Mouse (Mus musculus) neural tube, embryonic 14.5 days (tissue): ENCODE data around the gene Nkd1. TPM values are rescaled to one million over a fixed set of nuclear protein-coding genes. Genes with fewer than 3 reads are reported as not detected.

Experiments used
- ATAC-seq: fragments of 200-750 bp; cut with Nextera tagmentation; 2 replicates; pipeline ENCODE4 v1.8.0; 2017; ENCODE audit warnings: low read depth, mild to moderate bottlenecking, moderate TSS enrichment, moderate library complexity
- H3K27ac ChIP-seq: fragments of 300-500 bp; sonication (generic); 2 replicates; pipeline ENCODE4 v1.5.1; 2014; ENCODE audit warnings: low read depth, mild to moderate bottlenecking, control low read depth, low read length, moderate library complexity, mixed read lengths
- H3K27me3 ChIP-seq: fragments of 300-500 bp; sonication (generic); 2 replicates; pipeline ENCODE4 v1.6.1; 2014; ENCODE audit warnings: low read length; ENCODE audit not compliant: control insufficient read depth, insufficient read depth
- H3K36me3 ChIP-seq: fragments of 300-500 bp; sonication (generic); 2 replicates; pipeline ENCODE4 v1.6.1; 2014; ENCODE audit warnings: low read length, mixed read lengths; ENCODE audit not compliant: control insufficient read depth, insufficient read depth
- H3K4me1 ChIP-seq: fragments of 300-500 bp; sonication (generic); 2 replicates; pipeline ENCODE4 v1.6.1; 2014; ENCODE audit warnings: low read length; ENCODE audit not compliant: control insufficient read depth, insufficient read depth
- H3K4me2 ChIP-seq: fragments of 300-500 bp; sonication (generic); 2 replicates; pipeline ENCODE4 v1.6.1; 2014; ENCODE audit warnings: mild to moderate bottlenecking, low read depth, low read length, control low read depth
- H3K4me3 ChIP-seq: fragments of 300-500 bp; sonication (generic); 2 replicates; pipeline ENCODE4 v1.5.1; 2014; ENCODE audit warnings: low read depth, low read length, control low read depth, mixed read lengths
- H3K9ac ChIP-seq: fragments of 300-500 bp; sonication (generic); replicated peaks from 2 replicates; pipeline ENCODE4 v1.6.1; 2014; ENCODE audit warnings: low read depth, mild to moderate bottlenecking, control low read depth, low read length, mixed read lengths
- H3K9me3 ChIP-seq: fragments of 300-500 bp; sonication (generic); 2 replicates; pipeline ENCODE4 v1.6.1; 2016; ENCODE audit warnings: low read length; ENCODE audit not compliant: control insufficient read depth
- WGBS: fragments of 180-500 bp; shearing (Covaris S2); extraction: QIAGEN DNeasy Blood & Tissue Kit; methylation state at CpG from one replicate; pipeline ENCODE4 v1.1.7; 2014; 5-methylcytosine and 5-hydroxymethylcytosine counted together
- polyA plus RNA-seq: library from polyadenylated mRNA; unstranded; fragments of >200 nt; fragmentation: Nextera tagmentation; extraction: Ambion mirVana; gene quantifications from 2 replicates; pipeline ENCODE4 v1.2.1, GENCODE M21; 2014

The Nkd1 gene
- polyA plus RNA-seq, 1 experiment from 2014 or later, result 29.9 TPM

GRCm38 (mm10) chr8:88526296-88526695 lies 5.1 kb downstream of the Nkd1 start:
- no peak for ATAC-seq
- no peaks in the 10 kb centered on the region for H3K9me3 ChIP-seq
- H3K36me3 ChIP-seq, result no peaks in the 10 kb centered on the region
- no peak overlapping the region for H3K4me2 ChIP-seq
- H3K9ac ChIP-seq, result no peak overlapping the region
- H3K27ac ChIP-seq, result no peak overlapping the region
- 62% methylated on average over 5 of the region's 5 CpGs for WGBS
- no peak overlapping the region for H3K4me3 ChIP-seq
- H3K27me3 ChIP-seq, result no peaks in the 10 kb centered on the region
- peaks cover 15% of the 10 kb centered on the region; the same call in 1 of the 2 replicates for H3K4me1 ChIP-seq

DNA sequence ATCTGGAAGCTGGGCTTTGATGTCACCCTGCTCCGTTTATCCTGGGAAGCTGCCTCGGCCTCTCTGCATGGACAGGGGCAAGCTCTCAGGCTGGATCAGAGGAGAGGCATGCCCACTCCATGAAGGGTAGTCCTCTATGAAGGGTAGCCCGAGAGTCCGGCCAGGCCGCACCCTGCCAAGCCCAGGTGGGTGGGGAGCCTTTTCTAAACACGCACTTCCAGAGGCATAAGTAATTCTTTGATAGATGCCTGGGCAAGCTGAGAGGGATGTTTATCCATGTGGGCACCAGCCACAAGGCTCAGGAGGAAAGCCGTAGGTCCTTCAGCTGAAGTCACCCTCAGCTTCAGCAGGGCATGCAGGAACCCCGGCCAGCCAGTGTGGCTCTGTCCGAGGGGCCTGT lies 7.0 kb downstream of the Nkd1 start:
- Histone ChIP-seq H3K36me3 (no peaks in the 10 kb centered on the region), H3K9me3 (no peaks in the 10 kb centered on the region), H3K27ac (no peak overlapping the region), H3K4me1 (0 out of 2 replicates have a peak, but pooled peaks cover 4% of the 10 kb centered on the region), H3K4me3 (no peak overlapping the region), H3K9ac (no peak overlapping the region), H3K4me2 (no peak overlapping the region), H3K27me3 (no peaks in the 10 kb centered on the region)
- no peak for ATAC-seq
- 81% methylated on average over 9 of the region's 9 CpGs for WGBS

GRCm38 (mm10) chr8:88529798-88530197 lies 8.6 kb downstream of the Nkd1 start:
- Histone ChIP-seq H3K4me1 (no peaks in the 10 kb centered on the region), H3K36me3 (no peaks in the 10 kb centered on the region), H3K4me3 (no peak overlapping the region), H3K27ac (no peak overlapping the region), H3K27me3 (no peaks in the 10 kb centered on the region), H3K9ac (no peak overlapping the region), H3K4me2 (no peak overlapping the region), H3K9me3 (no peaks in the 10 kb centered on the region)
- ATAC-seq, result no peak
- WGBS, result 90% methylated on average over 4 of the region's 4 CpGs

DNA sequence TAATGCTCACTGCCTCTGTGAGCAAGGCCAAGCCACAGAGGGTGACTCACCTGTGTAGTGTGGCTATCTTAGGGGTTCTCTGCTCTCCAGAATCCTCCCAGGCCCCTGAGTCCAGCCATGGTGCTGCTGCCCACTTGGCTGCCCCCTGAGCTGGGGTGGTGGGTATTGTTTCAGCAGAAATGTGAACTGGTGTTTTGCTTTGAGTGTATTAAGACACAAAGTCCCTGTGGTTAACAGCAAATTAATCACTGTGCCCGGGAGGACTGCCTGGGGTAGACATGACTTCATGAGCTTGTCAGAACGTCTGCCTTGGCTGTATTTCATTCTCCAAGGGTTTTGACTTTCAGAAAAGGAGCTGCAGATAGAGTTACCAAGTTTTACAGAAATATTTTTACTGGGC lies 15.9 kb downstream of the Nkd1 start:
- Histone ChIP-seq H3K36me3 (no peaks in the 10 kb centered on the region), H3K27me3 (no peaks in the 10 kb centered on the region), H3K9me3 (no peaks in the 10 kb centered on the region), H3K4me3 (no peak overlapping the region), H3K4me1 (peaks cover 3% of the 10 kb centered on the region; the same call in 1 of the 2 replicates), H3K27ac (no peak overlapping the region), H3K9ac (no peak overlapping the region), H3K4me2 (no peak overlapping the region)
- ATAC-seq, result no peak
- 31% methylated on average over 2 of the region's 2 CpGs for WGBS

DNA sequence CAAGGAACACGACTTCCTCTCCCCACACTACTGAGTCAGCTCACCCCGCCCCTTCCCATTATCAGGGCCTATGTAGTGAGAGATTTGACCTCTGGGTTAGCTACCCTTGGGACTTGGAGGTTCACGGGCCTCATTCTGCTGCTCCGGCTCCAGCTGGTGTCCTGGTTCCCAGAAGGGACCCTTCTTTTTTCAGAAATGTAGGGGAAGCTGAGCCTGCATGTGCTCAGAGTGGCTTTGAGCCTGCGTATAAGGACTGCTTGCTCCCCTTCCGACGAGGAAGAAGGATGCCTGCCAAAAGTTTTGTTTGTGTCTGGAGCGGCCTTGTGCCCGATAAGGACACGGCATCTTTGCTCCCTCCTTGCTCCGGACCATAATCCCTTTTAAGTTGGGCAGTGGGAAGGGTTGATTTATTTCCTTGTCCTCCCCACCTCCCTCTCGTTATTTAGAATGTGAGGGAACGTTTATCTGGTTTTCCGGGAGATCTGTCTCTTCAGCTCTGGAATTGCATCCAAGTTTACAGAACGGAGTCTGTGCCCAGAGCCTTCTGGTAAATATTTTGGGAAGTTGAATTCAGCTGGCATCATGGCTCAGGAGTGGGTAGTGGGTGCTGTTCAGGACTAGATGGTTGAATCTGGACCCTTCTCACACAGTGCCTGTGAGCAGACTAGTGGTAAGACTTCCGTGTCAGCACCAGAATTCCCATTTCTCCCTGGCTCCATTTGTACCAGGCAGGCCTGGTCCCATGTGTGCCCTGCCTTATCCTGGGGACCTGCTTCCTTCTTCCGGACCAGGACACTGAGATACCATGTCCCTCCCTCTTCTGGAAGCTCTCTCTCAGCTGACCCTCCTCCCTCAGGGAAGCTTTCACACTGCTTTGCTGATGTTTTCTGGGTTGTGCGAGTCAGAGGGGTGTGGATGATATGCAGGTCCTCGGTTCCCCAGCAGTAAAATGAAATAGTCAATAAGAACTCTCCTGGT lies 17.1 kb downstream of the Nkd1 start:
- no peak overlapping the region for H3K27ac ChIP-seq
- ATAC-seq, result no peak
- no peaks in the 10 kb centered on the region for H3K9me3 ChIP-seq
- no peaks in the 10 kb centered on the region for H3K36me3 ChIP-seq
- no peak overlapping the region for H3K4me3 ChIP-seq
- no peaks in the 10 kb centered on the region for H3K27me3 ChIP-seq
- peaks cover 3% of the 10 kb centered on the region; the same call in 1 of the 2 replicates for H3K4me1 ChIP-seq
- WGBS, result 53% methylated on average over 19 of the region's 19 CpGs
- H3K9ac ChIP-seq, result no peak overlapping the region
- no peak overlapping the region for H3K4me2 ChIP-seq

DNA sequence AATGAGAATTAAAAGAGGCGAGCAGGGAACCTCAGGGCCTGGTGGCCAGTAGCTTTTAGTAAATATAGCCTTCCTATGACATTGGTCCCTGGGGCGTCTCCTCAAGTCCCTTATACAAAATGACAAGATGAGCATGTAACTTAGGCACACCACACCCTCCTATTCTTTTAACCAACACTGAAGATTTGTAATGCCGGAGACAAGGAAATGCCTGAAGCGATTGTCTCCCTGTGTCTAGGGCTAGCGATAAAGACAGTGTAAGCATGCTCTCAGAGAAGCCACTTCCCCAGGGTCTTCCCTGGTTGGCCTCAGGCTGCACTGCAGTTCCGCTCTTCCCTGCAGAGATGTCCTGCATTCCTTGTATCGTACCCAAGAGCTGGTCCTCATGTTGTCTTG lies 17.8 kb downstream of the Nkd1 start:
- H3K27ac ChIP-seq, result no peak overlapping the region
- no peak overlapping the region for H3K4me3 ChIP-seq
- H3K9ac ChIP-seq, result no peak overlapping the region
- peaks cover 3% of the 10 kb centered on the region; the same call in 1 of the 2 replicates for H3K4me1 ChIP-seq
- WGBS, result 84% methylated on average over 7 of the region's 7 CpGs
- H3K9me3 ChIP-seq, result no peaks in the 10 kb centered on the region
- no peaks in the 10 kb centered on the region for H3K36me3 ChIP-seq
- no peaks in the 10 kb centered on the region for H3K27me3 ChIP-seq
- no peak for ATAC-seq
- H3K4me2 ChIP-seq, result no peak overlapping the region

DNA sequence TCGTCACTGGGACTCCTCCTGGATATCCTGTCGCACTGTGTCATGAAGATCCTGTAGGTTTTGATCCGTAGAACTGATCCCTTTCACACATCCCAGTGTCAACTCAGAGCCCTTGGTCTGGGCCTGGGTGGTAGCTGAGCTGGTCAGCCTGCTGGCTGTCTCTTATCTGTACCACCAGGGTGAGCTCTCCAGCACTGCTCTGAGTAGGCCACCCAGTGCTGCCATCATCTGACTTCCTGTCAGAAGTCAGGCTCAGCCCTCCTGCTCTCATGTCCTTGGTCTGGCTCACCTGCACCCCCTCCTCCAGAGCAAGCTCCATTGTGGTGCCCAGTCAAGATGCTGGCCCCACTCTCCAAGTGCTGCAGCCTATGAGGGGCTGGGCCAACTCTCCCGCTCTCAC lies 18.8 kb downstream of the Nkd1 start:
- no peak for ATAC-seq
- Histone ChIP-seq H3K27ac (no peak overlapping the region), H3K27me3 (no peaks in the 10 kb centered on the region), H3K9me3 (no peaks in the 10 kb centered on the region), H3K4me1 (peaks cover 3% of the 10 kb centered on the region; the same call in 1 of the 2 replicates), H3K4me2 (no peak overlapping the region), H3K9ac (no peak overlapping the region), H3K4me3 (no peak overlapping the region), H3K36me3 (no peaks in the 10 kb centered on the region)
- 84% methylated on average over 4 of the region's 4 CpGs for WGBS

GRCm38 (mm10) chr8:88542596-88543213 lies 21.6 kb downstream of the Nkd1 start:
- Histone ChIP-seq H3K9me3 (no peaks in the 10 kb centered on the region), H3K4me1 (peaks cover 3% of the 10 kb centered on the region; the same call in 1 of the 2 replicates), H3K4me3 (no peak overlapping the region), H3K27me3 (no peaks in the 10 kb centered on the region), H3K4me2 (no peak overlapping the region), H3K27ac (no peak overlapping the region), H3K36me3 (no peaks in the 10 kb centered on the region), H3K9ac (no peak overlapping the region)
- WGBS, result 85% methylated on average over 9 of the region's 9 CpGs
- no peak for ATAC-seq

GRCm38 (mm10) chr8:88544677-88545076 lies 23.5 kb downstream of the Nkd1 start:
- Histone ChIP-seq H3K4me2 (no peak overlapping the region), H3K36me3 (no peaks in the 10 kb centered on the region), H3K27ac (no peak overlapping the region), H3K4me3 (no peak overlapping the region), H3K4me1 (no peaks in the 10 kb centered on the region), H3K9me3 (no peaks in the 10 kb centered on the region), H3K27me3 (no peaks in the 10 kb centered on the region), H3K9ac (no peak overlapping the region)
- no peak for ATAC-seq
- 82% methylated on average over 4 of the region's 4 CpGs for WGBS
